Mouse (Mus musculus) heart, embryonic 12.5 days (tissue): ENCODE data around the gene Gpatch2. TPM values are rescaled to one million over a fixed set of nuclear protein-coding genes. Genes with fewer than 3 reads are reported as not detected.

ENCODE experiments used
- ATAC-seq: fragments of 200-750 bp; cut with Nextera tagmentation; 2 replicates; pipeline ENCODE4 v1.8.0; 2017; ENCODE audit warnings: moderate TSS enrichment, moderate library complexity; ENCODE audit not compliant: insufficient number of reproducible peaks, low FRiP score
- H3K27ac ChIP-seq: fragments of 300-500 bp; sonication (generic); 2 replicates; pipeline ENCODE4 v1.5.1; 2016; ENCODE audit warnings: mild to moderate bottlenecking, moderate library complexity; ENCODE audit not compliant: poor library complexity, severe bottlenecking
- H3K27me3 ChIP-seq: fragments of 300-500 bp; sonication (generic); replicated peaks from 2 replicates; pipeline ENCODE4 v1.6.1; 2016; ENCODE audit warnings: mild to moderate bottlenecking, moderate library complexity
- H3K36me3 ChIP-seq: fragments of 300-500 bp; sonication (generic); 2 replicates; pipeline ENCODE4 v1.6.1; 2016; ENCODE audit warnings: mild to moderate bottlenecking, moderate library complexity
- H3K4me1 ChIP-seq: fragments of 300-500 bp; sonication (generic); replicated peaks from 2 replicates; pipeline ENCODE4 v1.6.1; 2016; ENCODE audit warnings: mild to moderate bottlenecking
- H3K4me2 ChIP-seq: fragments of 300-500 bp; sonication (generic); 2 replicates; pipeline ENCODE4 v1.6.1; 2016; ENCODE audit warnings: mild to moderate bottlenecking, moderate library complexity
- H3K4me3 ChIP-seq: fragments of 300-500 bp; sonication (generic); 2 replicates; pipeline ENCODE4 v1.5.1; 2016; ENCODE audit warnings: mild to moderate bottlenecking
- H3K9ac ChIP-seq: fragments of 300-500 bp; sonication (generic); 2 replicates; pipeline ENCODE4 v1.6.1; 2016; ENCODE audit warnings: mild to moderate bottlenecking, moderate library complexity
- H3K9me3 ChIP-seq: fragments of 300-500 bp; sonication (generic); replicated peaks from 2 replicates; pipeline ENCODE4 v1.6.1; 2016; ENCODE audit warnings: mild to moderate bottlenecking, moderate library complexity
- WGBS: fragments of 180-500 bp; shearing (Covaris S2); methylation state at CpG from one replicate; pipeline ENCODE4 v1.1.7; 2016; 5-methylcytosine and 5-hydroxymethylcytosine counted together
- polyA plus RNA-seq: library from polyadenylated mRNA; unstranded; fragments of >200 nt; fragmentation: Nextera tagmentation; extraction: Ambion mirVana; gene quantifications from 2 replicates; pipeline ENCODE4 v1.2.1, GENCODE M21; 2016

The Gpatch2 gene
- polyA plus RNA-seq, 1 experiment from 2014 or later = 16.7 TPM

DNA sequence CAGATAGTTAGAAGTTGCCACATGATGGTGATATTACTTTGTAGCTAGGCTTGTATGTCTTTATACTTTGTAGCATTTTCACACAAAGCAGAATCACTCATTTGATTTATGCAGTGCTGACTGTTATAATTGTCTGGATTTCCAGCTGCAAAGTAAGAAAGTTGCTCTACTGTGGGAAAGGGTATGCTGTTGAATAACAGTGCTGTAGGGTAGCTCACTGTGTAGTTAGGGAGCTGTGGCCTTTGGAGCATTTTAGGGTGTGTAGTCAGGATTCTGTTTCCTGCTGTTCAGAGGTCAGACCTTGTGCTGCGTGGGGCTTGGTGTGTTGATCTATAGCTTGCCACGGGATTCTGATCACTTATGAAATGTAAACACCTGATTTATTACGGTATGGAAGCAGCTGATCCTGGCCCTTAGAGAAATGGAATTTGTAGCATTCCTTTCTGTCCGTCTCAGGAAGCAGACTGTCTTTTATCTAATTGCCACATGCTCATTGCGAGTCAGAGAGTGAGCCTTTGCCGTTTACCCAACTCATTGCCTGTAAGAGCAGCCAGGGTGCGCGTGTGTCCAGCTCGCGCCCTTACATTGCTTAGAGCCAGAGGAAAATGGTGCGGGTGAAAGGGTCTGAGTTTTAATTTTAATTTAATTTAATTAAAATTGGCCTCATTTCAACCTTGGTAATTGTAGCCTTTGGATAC lies 11.2 kb downstream of the Gpatch2 start:
- peak overlapping the region; percentile 68 for H3K27ac ChIP-seq
- H3K9ac ChIP-seq = no peak overlapping the region
- peaks cover 30% of the 10 kb centered on the region for H3K4me1 ChIP-seq
- ATAC-seq = peak; percentile 57; the same call in 1 of the 2 replicates
- no peak overlapping the region for H3K4me3 ChIP-seq
- H3K9me3 ChIP-seq = no peaks in the 10 kb centered on the region
- no peaks in the 10 kb centered on the region for H3K27me3 ChIP-seq
- peaks cover 16% of the 10 kb centered on the region for H3K36me3 ChIP-seq
- 49% methylated on average over 11 of the region's 11 CpGs for WGBS
- peak overlapping the region; percentile 7; the same call in 1 of the 2 replicates for H3K4me2 ChIP-seq

GRCm38 (mm10) chr1:187228414-187229146 lies 13.3 kb downstream of the Gpatch2 start:
- H3K9me3 ChIP-seq = no peaks in the 10 kb centered on the region
- H3K9ac ChIP-seq = no peak overlapping the region
- WGBS = 82% methylated on average over 13 of the region's 13 CpGs
- H3K4me3 ChIP-seq = no peak overlapping the region
- H3K4me1 ChIP-seq = peaks cover 30% of the 10 kb centered on the region
- no peak for ATAC-seq
- H3K36me3 ChIP-seq = peaks cover 24% of the 10 kb centered on the region
- no peaks in the 10 kb centered on the region for H3K27me3 ChIP-seq
- H3K27ac ChIP-seq = no peak overlapping the region
- H3K4me2 ChIP-seq = no peak overlapping the region

DNA sequence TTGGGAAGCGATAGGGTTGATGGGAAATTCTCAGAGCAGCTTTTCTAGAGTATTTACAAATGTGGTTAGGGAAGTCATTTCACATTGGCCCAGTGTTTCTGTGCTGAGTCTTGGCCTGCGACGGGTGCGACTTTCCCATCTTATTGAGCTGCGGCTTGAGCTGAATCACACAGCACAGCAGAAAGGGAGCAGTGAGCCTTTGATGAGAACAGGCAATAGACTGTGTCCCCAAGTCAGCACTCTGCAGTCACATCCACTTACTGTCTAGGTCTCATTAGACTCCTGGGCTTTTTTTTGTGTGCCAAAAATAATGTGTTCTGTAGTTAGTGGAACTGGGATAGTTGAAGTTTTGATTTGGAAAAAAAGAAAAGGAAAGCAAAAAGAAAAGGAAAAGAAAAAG lies 14.9 kb downstream of the Gpatch2 start:
- Histone ChIP-seq H3K4me1 (peaks cover 30% of the 10 kb centered on the region), H3K27me3 (no peaks in the 10 kb centered on the region), H3K36me3 (peaks cover 30% of the 10 kb centered on the region), H3K4me3 (no peak overlapping the region), H3K9me3 (no peaks in the 10 kb centered on the region), H3K9ac (no peak overlapping the region), H3K4me2 (no peak overlapping the region), H3K27ac (no peak overlapping the region)
- 89% methylated on average over 5 of the region's 5 CpGs for WGBS
- no peak for ATAC-seq

GRCm38 (mm10) chr1:187232196-187232955 lies 17.1 kb downstream of the Gpatch2 start:
- Histone ChIP-seq H3K27ac (no peak overlapping the region), H3K4me1 (peaks cover 25% of the 10 kb centered on the region), H3K9ac (no peak overlapping the region), H3K9me3 (no peaks in the 10 kb centered on the region), H3K4me2 (no peak overlapping the region), H3K27me3 (no peaks in the 10 kb centered on the region), H3K36me3 (peaks cover 19% of the 10 kb centered on the region), H3K4me3 (no peak overlapping the region)
- ATAC-seq = no peak
- WGBS = 88% methylated on average over 14 of the region's 14 CpGs

DNA sequence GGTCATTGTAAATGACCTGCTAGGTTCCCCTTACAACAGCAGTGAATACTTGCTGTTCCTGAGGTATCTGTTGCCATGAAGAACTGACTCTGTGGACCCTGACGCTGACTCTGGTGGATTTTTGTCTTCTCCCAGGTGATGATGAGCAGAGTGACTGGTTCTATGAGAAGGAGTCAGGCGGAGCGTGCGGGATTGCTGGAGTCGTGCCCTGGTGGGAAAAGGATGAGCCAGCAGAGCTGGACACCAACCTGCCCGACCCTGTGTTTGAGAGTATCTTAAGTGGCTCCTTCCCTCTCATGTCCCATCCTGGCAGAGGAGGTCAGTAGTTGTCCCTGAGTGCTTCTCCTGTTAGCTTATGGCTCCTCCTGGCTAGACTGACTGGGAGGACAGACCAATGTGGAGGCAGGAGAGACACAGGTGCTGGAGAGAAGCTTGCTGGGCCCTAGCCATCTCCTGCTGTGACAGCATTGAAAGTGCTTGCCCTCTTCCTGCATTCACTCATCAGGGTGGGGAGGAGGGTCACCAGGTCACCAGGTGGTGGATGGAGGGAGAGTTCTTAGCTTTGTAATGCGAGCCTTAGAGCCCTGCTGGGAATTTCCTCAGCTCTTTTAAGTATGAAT lies 17.8 kb downstream of the Gpatch2 start:
- H3K4me3 ChIP-seq = no peak overlapping the region
- no peak overlapping the region for H3K9ac ChIP-seq
- H3K9me3 ChIP-seq = no peaks in the 10 kb centered on the region
- no peak for ATAC-seq
- no peaks in the 10 kb centered on the region for H3K27me3 ChIP-seq
- peaks cover 24% of the 10 kb centered on the region for H3K36me3 ChIP-seq
- WGBS = 66% methylated on average over 7 of the region's 7 CpGs
- H3K4me2 ChIP-seq = no peak overlapping the region
- peaks cover 18% of the 10 kb centered on the region for H3K4me1 ChIP-seq
- H3K27ac ChIP-seq = no peak overlapping the region

DNA sequence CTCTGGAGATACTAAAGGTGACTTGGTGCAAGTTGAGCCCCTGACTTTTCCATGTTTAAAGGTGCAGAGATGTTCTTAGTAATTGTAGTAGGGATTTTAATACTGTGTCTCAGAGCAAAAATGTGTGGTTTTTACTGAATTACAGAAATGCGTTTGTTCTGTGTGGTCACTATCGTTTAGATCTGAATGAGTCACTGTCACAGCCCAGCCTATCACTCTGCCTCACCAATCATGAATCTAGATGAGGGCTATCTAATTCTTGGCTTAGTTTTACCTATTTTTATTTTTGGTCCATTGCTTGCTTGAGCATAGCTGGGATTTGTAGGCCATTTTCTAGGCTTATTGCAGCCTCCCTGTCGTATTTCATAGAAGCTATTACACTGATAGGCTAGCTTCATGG lies 19.9 kb downstream of the Gpatch2 start:
- Histone ChIP-seq H3K27me3 (no peaks in the 10 kb centered on the region), H3K4me2 (no peak overlapping the region), H3K4me1 (peaks cover 10% of the 10 kb centered on the region), H3K4me3 (no peak overlapping the region), H3K27ac (no peak overlapping the region), H3K36me3 (peaks cover 23% of the 10 kb centered on the region), H3K9ac (no peak overlapping the region), H3K9me3 (no peaks in the 10 kb centered on the region)
- no peak for ATAC-seq
- 86% methylated on average over 3 of the region's 3 CpGs for WGBS

DNA sequence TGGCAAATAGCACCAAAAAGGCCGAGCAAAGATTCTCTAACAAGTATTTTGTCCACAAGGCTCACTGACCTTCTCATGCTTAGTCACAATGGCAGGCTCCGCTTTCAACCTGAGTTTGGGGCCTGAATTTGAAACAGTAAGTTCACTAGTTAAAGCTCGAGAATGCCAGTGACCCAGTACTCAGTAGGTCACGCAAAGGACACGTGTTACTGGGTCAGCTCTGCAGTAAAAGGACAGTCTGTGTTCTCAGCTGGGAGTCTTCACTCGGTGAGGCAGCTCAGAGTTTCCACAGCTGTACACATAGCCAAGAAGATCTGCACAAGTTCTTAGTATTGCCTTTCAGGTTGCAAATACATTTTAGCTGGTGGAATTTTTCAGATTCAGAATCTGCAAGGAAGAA lies 21.0 kb downstream of the Gpatch2 start:
- no peak overlapping the region for H3K9ac ChIP-seq
- peaks cover 10% of the 10 kb centered on the region for H3K4me1 ChIP-seq
- no peaks in the 10 kb centered on the region for H3K9me3 ChIP-seq
- H3K27ac ChIP-seq = no peak overlapping the region
- 75% methylated on average over 6 of the region's 6 CpGs for WGBS
- no peak for ATAC-seq
- H3K4me3 ChIP-seq = no peak overlapping the region
- H3K27me3 ChIP-seq = no peaks in the 10 kb centered on the region
- peaks cover 23% of the 10 kb centered on the region for H3K36me3 ChIP-seq
- no peak overlapping the region for H3K4me2 ChIP-seq

GRCm38 (mm10) chr1:187238061-187238460 lies 22.8 kb downstream of the Gpatch2 start:
- Histone ChIP-seq H3K36me3 (peaks cover 19% of the 10 kb centered on the region), H3K4me1 (peaks cover 10% of the 10 kb centered on the region), H3K4me2 (no peak overlapping the region), H3K27ac (no peak overlapping the region), H3K9me3 (no peaks in the 10 kb centered on the region), H3K9ac (no peak overlapping the region), H3K4me3 (no peak overlapping the region), H3K27me3 (no peaks in the 10 kb centered on the region)
- ATAC-seq = no peak
- 91% methylated on average over 4 of the region's 4 CpGs for WGBS

GRCm38 (mm10) chr1:187240304-187240703 lies 25.0 kb downstream of the Gpatch2 start:
- 93% methylated on average over 3 of the region's 3 CpGs for WGBS
- H3K27me3 ChIP-seq = no peaks in the 10 kb centered on the region
- no peak overlapping the region for H3K4me2 ChIP-seq
- H3K36me3 ChIP-seq = peaks cover 7% of the 10 kb centered on the region; the same call in 1 of the 2 replicates
- no peak overlapping the region for H3K27ac ChIP-seq
- H3K9ac ChIP-seq = no peak overlapping the region
- H3K4me1 ChIP-seq = peaks cover 10% of the 10 kb centered on the region
- H3K9me3 ChIP-seq = no peaks in the 10 kb centered on the region
- no peak overlapping the region for H3K4me3 ChIP-seq
- no peak for ATAC-seq

DNA sequence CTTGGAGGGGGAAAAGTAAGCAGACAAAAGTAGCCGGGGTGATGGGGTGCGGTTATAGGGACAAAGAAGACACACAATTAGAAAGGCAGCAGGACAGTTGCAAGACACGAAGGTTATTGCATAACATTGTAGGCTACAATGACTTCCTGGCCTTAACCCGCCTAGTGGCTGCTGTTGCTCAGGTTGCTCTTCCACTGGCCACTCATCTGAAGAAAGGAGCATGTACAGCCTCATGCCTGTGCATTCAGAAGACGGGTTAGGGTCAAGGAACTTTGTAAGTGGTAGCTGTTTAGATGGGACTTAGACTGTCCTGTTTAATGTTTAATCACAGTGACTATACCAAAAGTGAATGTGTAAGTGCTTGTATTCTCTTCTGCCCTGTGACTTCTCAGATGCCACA lies 26.0 kb downstream of the Gpatch2 start:
- H3K36me3 ChIP-seq = peaks cover 7% of the 10 kb centered on the region; the same call in 1 of the 2 replicates
- H3K4me3 ChIP-seq = no peak overlapping the region
- H3K4me2 ChIP-seq = no peak overlapping the region
- no peak overlapping the region for H3K27ac ChIP-seq
- peaks cover 5% of the 10 kb centered on the region for H3K4me1 ChIP-seq
- no peaks in the 10 kb centered on the region for H3K9me3 ChIP-seq
- no peak for ATAC-seq
- H3K27me3 ChIP-seq = no peaks in the 10 kb centered on the region
- WGBS = 92% methylated on average over 5 of the region's 5 CpGs
- no peak overlapping the region for H3K9ac ChIP-seq

DNA sequence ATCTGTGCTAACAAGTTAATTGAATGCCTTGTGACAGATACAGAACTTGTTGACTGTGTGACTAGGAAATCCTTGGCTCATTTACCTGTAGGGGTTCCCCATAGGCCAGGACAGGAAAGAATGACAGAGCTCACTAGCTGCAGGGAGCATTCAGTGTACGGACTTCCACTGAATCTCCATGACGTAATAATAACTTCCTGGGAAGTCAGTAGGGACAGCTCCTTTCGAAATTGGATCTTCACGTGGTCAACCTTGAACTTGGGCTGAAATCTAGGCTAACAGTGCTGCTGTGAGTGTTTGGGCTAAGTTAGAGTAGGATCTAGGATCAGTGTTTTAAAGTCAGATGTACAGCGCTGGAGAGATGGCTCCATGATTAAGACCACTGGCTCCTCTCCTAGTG lies 29.4 kb downstream of the Gpatch2 start:
- no peak overlapping the region for H3K27ac ChIP-seq
- no peaks in the 10 kb centered on the region for H3K9me3 ChIP-seq
- 0 out of 2 replicates have a peak, but pooled peaks cover 6% of the 10 kb centered on the region for H3K4me1 ChIP-seq
- 78% methylated on average over 5 of the region's 5 CpGs for WGBS
- H3K36me3 ChIP-seq = no peaks in the 10 kb centered on the region
- H3K27me3 ChIP-seq = no peaks in the 10 kb centered on the region
- no peak overlapping the region for H3K9ac ChIP-seq
- no peak overlapping the region for H3K4me3 ChIP-seq
- no peak for ATAC-seq
- no peak overlapping the region for H3K4me2 ChIP-seq
